Mouse (Mus musculus) forelimb bud, embryonic 11.5 days (tissue): ENCODE measurements at regions not wholly inside any gene's neighbourhood (a gene's known extent, or its start where the extent isn't known, plus 50 kb on each side); places are given as distances from the start of the nearest gene placed in this dataset.
"Not testable (repeated sequence)": the region's sequence is repeated elsewhere in the genome, so short reads cannot be mapped to it uniquely, and the experiment has no call there.

ENCODE experiments used
- DNase-seq: peaks from one replicate; pipeline ENCODE4 v3.0.0-alpha.2; 2012; ENCODE audit warnings: low read depth, low spot score

GRCm38 (mm10) chr3:9065892-9066291, 544.0 kb downstream of the Zfp704 start:
- no peak for DNase-seq

- peak; percentile 56 for DNase-seq
Measured at GRCm38 (mm10) chr3:9064266-9065031, 545.4 kb downstream of the Zfp704 start.

- DNase-seq = no peak
Measured at GRCm38 (mm10) chr3:9063662-9064061, 546.2 kb downstream of the Zfp704 start.

GRCm38 (mm10) chr3:9061396-9061795, 548.5 kb downstream of the Zfp704 start:
- DNase-seq = no peak

- DNase-seq = not testable (repeated sequence)
Measured at GRCm38 (mm10) chr3:9057703-9058102, 552.2 kb downstream of the Zfp704 start.

GRCm38 (mm10) chr3:9056846-9057245, 553.0 kb downstream of the Zfp704 start:
- DNase-seq = no peak

GRCm38 (mm10) chr3:9055780-9056179, 554.1 kb downstream of the Zfp704 start:
- DNase-seq = no peak
